13 mouse cellular contexts compared by ENCODE assay signal in genomic region chr3:121437996-121438395, GRCm38 (mm10). TPM values are rescaled to one million over a fixed set of nuclear protein-coding genes. Genes with fewer than 3 reads are reported as not detected.
DNase-seq lines count a peak whose midpoint lies in the region; ATAC-seq lines count a peak whose summit lies in the region.
"Had no signal": no experiment of that assay in that cellular context is flagged by ENCODE, and none has a peak within 500 bp of the region (broad histone marks: within the 10 kb centered on the region; RNA-seq: fewer than 3 reads in every experiment).

No protein-coding gene starts in this region.

- peaks cover 82% of the 10 kb centered on the region for H3K4me1 ChIP-seq in kidney, embryonic 16.5 days (ENCODE audit: insufficient read depth, low read length)
- H3K4me1 ChIP-seq in heart, embryonic 13.5 days, result peaks cover 99% of the 10 kb centered on the region
- H3K4me1 ChIP-seq in limb, embryonic 10.5 days, result peaks cover 68% of the 10 kb centered on the region

- no peak overlapping the region for H3K27ac ChIP-seq in kidney, embryonic 16.5 days (ENCODE audit: low read length)
- H3K27ac ChIP-seq in heart, embryonic 13.5 days (replicated peaks), result peak overlapping the region; percentile 4; the same call in 1 of the 2 replicates
- H3K27ac ChIP-seq in limb, embryonic 10.5 days, result 0 out of 2 replicates have a peak overlapping the region, but pooled peaks have one; percentile 26
- H3K27ac ChIP-seq: embryonic facial prominence, embryonic 13.5 days had no signal

- H3K27me3 ChIP-seq in kidney, embryonic 16.5 days (ENCODE audit: insufficient read depth, low read length), result no peaks in the 10 kb centered on the region
- H3K27me3 ChIP-seq in heart, embryonic 13.5 days (replicated peaks), result no peaks in the 10 kb centered on the region
- no peaks in the 10 kb centered on the region for H3K27me3 ChIP-seq in limb, embryonic 10.5 days (ENCODE audit: low read depth, poor library complexity, severe bottlenecking)
- H3K27me3 ChIP-seq: embryonic facial prominence, embryonic 13.5 days had no signal

- H3K9ac ChIP-seq in kidney, embryonic 16.5 days (replicated peaks; ENCODE audit: low read length), result no peak overlapping the region
- peak overlapping the region; percentile 28; the same call in 1 of the 2 replicates for H3K9ac ChIP-seq in heart, embryonic 13.5 days
- H3K9ac ChIP-seq: embryonic facial prominence, embryonic 13.5 days; lung, embryonic 14.5 days had no signal

- no peak overlapping the region for H3K4me3 ChIP-seq in kidney, embryonic 16.5 days (ENCODE audit: low read length)
- H3K4me3 ChIP-seq in heart, embryonic 13.5 days, result no peak overlapping the region
- H3K4me3 ChIP-seq in limb, embryonic 10.5 days, result no peak overlapping the region
- H3K4me3 ChIP-seq: embryonic facial prominence, embryonic 13.5 days had no signal

- peaks cover 10% of the 10 kb centered on the region; the same call in 1 of the 2 replicates for H3K36me3 ChIP-seq in kidney, embryonic 16.5 days (ENCODE audit: insufficient read depth, low read length)
- peaks cover 27% of the 10 kb centered on the region for H3K36me3 ChIP-seq in heart, embryonic 13.5 days
- peaks cover 79% of the 10 kb centered on the region for H3K36me3 ChIP-seq in limb, embryonic 10.5 days

- whole genome bisulfite sequencing in kidney, embryonic 16.5 days, result 53% methylated on average over 7 of the region's 7 CpGs
- WGBS in heart, embryonic 13.5 days, result 49% methylated on average over 7 of the region's 7 CpGs
- 81% methylated on average over 7 of the region's 7 CpGs for WGBS in limb, embryonic 10.5 days

- peak; percentile 35 to 65 for DNase-seq in heart, adult 18-20 months
- no peak for DNase-seq in heart, postnatal 14 days
- peak; percentile 61 for DNase-seq in kidney, adult 9 months
- no peak for DNase-seq in limb, embryonic 10.5 days (ENCODE audit: low spot score)
- DNase-seq in MN1 (ENCODE audit: low spot score), result no peak
- DNase-seq: cerebellum, postnatal 36 days; gastrocnemius, postnatal 14 days; lung, embryonic 14.5 days; thymus, postnatal 4 days had no signal

- H3K4me2 ChIP-seq in kidney, embryonic 16.5 days (replicated peaks; ENCODE audit: low read depth, low read length), result no peak overlapping the region
- no peak overlapping the region for H3K4me2 ChIP-seq in heart, embryonic 13.5 days
- H3K4me2 ChIP-seq: embryonic facial prominence, embryonic 13.5 days; lung, embryonic 14.5 days had no signal

- ATAC-seq in kidney, embryonic 16.5 days (ENCODE audit: low FRiP score, low TSS enrichment), result no peak
- ATAC-seq in heart, embryonic 13.5 days (ENCODE audit: extremely low read depth, insufficient number of reproducible peaks, low FRiP score, low TSS enrichment), result no peak
- ATAC-seq: forebrain, embryonic 14.5 days had no signal

- H3K9me3 ChIP-seq in kidney, embryonic 16.5 days (ENCODE audit: low read length), result no peaks in the 10 kb centered on the region
- no peaks in the 10 kb centered on the region for H3K9me3 ChIP-seq in heart, embryonic 13.5 days
- no peaks in the 10 kb centered on the region for H3K9me3 ChIP-seq in limb, embryonic 10.5 days (replicated peaks)
- H3K9me3 ChIP-seq: embryonic facial prominence, embryonic 13.5 days had no signal

- intact Hi-C loops in heart, postnatal 14 days (cut with DNase I), result no loop called here

RNA-seq across cellular contexts. Expression of gene Cnn3, which starts 11.7 kb away (rescaled TPM):
- 10 to 100 TPM; 37.4 to 41.5 TPM for total RNA-seq in heart, adult 18-20 months (2021)
- 10 to 100 TPM; 68.1 to 74.9 TPM for total RNA-seq in heart, postnatal 14 days (2021)
- polyA plus RNA-seq in kidney, embryonic 16.5 days (2015; fragmentation: Nextera tagmentation; extraction: Ambion mirVana), result 620 and 668 TPM in 2 replicates
- polyA plus RNA-seq in heart, embryonic 13.5 days (2015; fragmentation: Nextera tagmentation; extraction: Ambion mirVana), result 400 and 416 TPM in 2 replicates
- polyA plus RNA-seq in limb, embryonic 10.5 days (2016; fragmentation: Nextera tagmentation; extraction: Ambion mirVana), result 697 and 777 TPM in 2 replicates

Comparison
In these comparisons a context has a peak if more than half of its experiments do, and no peak if none do; other contexts are left out.
1. DNase-seq: peak in heart, adult 18-20 months (2 of 2) and kidney, adult 9 months (single experiment); none in heart, postnatal 14 days (0 of 2), limb, embryonic 10.5 days (single experiment) and MN1 (single experiment).